Mouse (Mus musculus) retina, embryonic 14.5 days (tissue): ENCODE results near the gene Slc16a10.

Source experiments
- DNase-seq: peaks from one replicate; pipeline ENCODE4 v3.0.0-alpha.2; 2015; ENCODE audit warnings: low spot score

Slc16a10 gene

DNA sequence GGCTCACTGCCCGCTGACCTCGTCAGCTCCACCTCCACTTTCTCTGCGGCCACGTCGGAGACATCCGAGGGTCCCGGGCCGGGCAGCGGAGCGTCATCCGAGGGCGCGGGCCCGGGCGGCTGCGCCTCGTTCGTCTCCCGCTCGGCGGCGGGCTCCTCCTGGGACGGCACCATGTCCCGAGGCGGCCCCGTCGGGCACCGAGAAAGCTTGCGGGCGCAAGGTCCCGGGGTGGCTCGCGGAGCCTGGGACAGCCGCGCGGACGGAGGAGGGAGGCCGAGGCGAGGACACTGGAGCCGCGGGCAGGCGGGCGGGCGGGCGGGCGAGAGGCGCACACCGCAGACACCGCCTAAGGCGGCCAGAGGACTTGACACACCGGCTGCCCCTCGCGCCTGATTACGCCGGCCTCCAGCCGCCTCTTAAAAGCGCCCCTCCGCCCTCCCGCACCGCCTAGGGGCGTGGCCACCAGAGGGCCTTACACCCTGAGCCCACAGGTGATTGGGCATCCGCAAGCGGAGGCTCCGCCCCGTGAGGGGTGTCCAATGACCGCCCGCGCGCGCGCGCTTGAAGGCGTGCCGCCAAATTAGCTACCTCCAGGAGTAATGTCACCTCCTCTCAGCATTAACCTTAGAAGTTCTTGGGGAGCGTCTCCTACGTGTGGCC, at the start of gene Slc16a10:
Slc16a10 (minus strand) TSS at position 395 of the 660 bp plus-strand sequence.
- DNase-seq, result peak; percentile 91

GRCm38 (mm10) chr10:40191338-40191979, 49.4 kb upstream of the Slc16a10 start:
- no peak for DNase-seq

DNA sequence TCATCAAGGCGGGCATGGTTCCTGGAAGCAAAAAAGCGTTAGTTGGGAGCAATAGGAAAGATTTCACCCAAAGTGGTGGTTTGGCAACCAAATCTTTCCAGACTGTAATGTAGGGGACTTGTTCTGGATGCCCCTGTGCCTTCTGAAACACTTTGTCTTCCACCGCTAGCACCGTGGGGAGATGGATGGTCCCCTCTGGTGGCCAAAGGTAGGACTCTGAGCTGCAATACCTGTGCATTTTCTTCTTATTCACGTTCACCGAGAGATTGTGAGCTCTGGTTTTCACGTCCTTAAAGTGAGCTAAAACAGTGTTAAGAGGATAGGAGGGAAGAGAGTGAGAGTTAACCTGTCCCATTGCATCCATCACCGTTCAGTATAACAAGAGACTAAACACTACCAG, 48.8 kb upstream of the Slc16a10 start:
- DNase-seq, result no peak

- no peak for DNase-seq
Observed at GRCm38 (mm10) chr10:40189689-40190088, 47.6 kb upstream of the Slc16a10 start.

DNA sequence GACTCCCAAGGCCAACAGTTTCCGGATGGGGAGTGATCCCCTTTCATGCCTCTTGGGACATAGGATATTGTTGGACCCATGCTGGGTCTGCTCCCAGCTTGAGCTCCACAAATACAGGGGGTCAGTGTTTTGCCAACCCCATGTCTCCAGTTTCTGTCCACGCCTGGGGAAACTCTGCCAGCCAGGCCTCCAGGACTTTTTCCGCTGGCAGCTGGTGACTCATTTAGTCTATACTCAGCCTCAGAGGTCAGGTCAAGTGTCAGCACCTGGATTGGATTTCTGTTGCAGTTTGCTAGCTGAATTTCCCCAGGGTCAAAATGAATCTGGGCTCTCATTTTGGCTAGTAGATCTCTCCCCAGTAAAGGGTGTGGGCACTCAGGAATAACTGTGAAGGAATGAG, 46.8 kb upstream of the Slc16a10 start:
- no peak for DNase-seq

DNA sequence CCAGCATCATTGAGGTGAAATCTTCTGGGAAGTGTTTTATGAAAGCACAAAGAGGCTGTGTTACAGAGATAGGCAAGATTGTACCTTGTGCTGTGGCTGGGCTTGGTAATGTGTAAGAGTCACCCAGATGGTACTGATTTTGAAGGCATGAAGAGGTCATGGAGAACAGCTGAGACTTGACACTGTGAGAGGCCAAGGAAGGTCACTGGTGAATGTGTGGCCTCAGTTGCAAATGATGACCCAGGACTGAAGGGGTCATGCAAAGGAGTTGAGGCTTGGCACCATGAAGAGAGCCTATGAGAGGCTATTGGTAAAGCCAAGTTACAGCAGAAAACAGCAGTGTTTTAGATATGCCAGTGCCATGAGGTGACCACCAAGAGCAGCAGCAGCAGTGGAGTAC, 43.9 kb upstream of the Slc16a10 start:
- no peak for DNase-seq

DNA sequence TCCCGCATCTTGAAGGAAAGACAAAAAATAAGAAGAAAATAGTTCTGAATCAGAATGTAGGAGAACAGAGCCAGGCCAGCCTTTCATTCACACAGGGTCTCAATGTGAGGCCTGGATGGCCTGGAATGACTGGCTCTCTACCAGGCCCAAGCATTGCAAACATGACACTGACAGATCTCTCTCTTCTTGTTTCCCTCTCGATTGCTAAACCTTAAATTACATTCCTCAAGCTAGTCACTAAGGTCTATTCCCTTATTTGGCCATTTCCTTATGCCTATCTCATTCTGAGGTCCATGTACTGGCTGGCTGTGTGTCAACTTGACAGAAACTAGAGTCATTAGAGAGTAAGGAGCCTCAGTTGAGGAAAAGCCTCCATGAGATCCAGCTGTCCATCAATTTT, 38.0 kb upstream of the Slc16a10 start:
- DNase-seq, result no peak

GRCm38 (mm10) chr10:40179142-40179541, 37.1 kb upstream of the Slc16a10 start:
- no peak for DNase-seq

DNA sequence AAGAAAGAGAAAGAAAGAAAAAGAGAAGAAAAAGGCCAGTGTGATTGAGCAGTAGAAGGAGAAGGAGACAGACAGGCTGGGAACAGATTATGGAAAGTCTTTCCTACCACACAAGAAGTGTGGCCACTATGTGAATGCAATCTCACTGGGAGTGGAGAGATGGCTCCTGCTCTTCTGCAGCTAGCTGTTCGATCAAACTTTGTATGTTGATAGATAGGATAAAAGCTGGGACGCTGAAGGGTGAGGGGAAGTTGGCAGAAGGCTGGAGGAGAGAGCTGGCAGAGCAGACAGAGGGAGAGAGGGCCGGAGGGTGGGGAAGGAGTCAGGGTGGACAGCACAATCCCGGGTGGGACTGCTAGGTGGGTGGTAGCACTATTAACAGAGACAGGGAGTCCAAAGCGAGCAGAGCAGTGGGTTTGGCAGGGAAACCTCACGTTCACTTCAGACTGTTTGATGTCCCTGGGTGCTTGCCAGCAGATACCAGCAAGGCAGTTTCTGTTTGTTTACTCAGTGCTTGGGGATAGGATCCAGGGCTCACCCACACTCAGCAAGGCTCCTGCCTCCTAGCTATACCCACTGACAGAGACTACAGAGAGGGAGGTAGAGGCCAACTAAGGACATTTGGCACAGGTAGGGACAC, 35.4 kb upstream of the Slc16a10 start:
- DNase-seq, result no peak

GRCm38 (mm10) chr10:40172136-40172535, 30.1 kb upstream of the Slc16a10 start:
- DNase-seq, result no peak

GRCm38 (mm10) chr10:40171211-40171610, 29.2 kb upstream of the Slc16a10 start:
- no peak for DNase-seq

- DNase-seq, result no peak
Observed at GRCm38 (mm10) chr10:40170141-40170558, 28.1 kb upstream of the Slc16a10 start.

GRCm38 (mm10) chr10:40169566-40169965, 27.5 kb upstream of the Slc16a10 start:
- no peak for DNase-seq

DNA sequence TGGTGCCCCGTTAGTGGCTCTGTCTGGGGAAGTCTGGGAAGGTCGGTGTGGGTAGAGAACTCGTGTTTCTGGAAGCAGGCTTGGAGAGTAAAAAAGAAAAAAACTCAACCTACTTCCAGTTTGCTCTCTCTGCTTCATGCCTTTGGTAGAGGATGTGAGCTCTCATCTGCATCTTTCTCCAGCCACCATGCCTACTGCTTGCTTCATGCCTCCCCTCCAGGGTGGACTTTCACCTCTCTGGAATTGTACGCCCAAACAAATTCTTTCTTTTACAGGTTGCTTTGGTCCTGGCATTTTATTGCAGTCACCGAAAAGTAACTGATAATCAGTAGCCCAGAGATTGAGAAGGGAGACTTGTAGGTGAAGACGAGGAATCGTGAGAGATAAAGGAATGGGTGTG, 27.0 kb upstream of the Slc16a10 start:
- no peak for DNase-seq

- no peak for DNase-seq
Observed at GRCm38 (mm10) chr10:40164421-40165386, 22.6 kb upstream of the Slc16a10 start.

- no peak for DNase-seq
Observed at GRCm38 (mm10) chr10:40163914-40164313, 21.9 kb upstream of the Slc16a10 start.

DNA sequence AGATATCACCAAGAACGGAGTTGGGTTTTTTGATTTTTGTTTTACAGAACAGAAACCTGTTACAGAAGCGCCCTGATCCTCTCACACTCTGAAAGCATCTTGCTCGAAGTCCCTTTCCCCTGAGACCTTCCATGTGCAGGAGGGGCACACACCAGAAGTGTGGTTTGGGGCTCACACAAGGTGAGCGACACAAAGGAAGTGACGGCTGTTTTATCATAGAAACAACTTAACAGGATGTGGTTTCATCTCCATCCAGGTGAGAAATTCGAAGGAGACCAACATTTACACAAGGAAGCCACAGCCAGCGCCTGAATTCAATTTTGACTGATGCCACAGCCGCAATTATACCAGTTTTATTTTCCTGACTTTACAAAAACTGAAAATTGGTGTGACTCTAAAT, 21.3 kb upstream of the Slc16a10 start:
- no peak for DNase-seq

GRCm38 (mm10) chr10:40161701-40162255, 19.7 kb upstream of the Slc16a10 start:
- no peak for DNase-seq

DNA sequence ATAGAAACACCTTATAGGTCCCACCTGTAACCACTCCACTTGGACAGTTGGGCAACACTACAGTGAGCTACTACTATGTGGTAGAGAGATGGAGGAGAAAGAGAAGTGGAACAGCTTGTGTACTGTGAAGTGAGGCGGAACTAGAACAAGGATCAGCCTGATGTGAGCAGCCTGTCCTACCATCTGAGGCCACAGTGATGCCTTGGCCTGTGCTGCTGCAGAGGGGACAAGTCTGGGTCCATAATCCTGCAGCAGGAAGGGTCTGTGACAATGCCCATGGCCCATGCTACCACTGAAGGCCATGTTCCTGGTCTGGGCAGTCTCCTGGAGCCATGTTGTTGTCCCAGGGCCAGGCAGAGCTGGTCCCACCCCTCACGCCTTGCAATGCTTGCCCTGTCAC, 19.2 kb upstream of the Slc16a10 start:
- no peak for DNase-seq

DNA sequence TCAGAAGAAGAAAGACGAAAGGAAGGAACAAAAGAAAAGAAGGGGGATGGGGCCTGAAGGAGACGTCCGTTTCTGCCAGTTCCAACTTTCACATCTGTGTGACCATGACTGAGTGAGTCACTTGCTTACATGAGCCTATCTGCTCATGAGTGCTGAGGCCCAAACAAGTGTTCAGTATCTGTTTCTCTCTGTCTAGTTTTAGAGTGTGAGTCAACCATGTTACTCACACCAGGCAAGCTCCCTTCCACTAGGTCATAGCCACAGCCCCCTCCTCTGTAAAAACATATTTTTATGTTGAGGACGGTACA, 10.4 kb upstream of the Slc16a10 start:
- DNase-seq, result no peak

GRCm38 (mm10) chr10:40151852-40152549, 9.9 kb upstream of the Slc16a10 start:
- DNase-seq, result no peak
